Mouse (Mus musculus) liver, embryonic 18 days (tissue): Measurements from ENCODE around the gene Ptgr1. TPM values are rescaled to one million over a fixed set of nuclear protein-coding genes. Genes with fewer than 3 reads are reported as not detected.

Experiments used
- polyA plus RNA-seq: library from polyadenylated mRNA; depleted of rRNA; stranded (reverse); fragments of >200 nt; gene quantifications from 2 replicates; pipeline ENCODE4 v1.2.3, GENCODE M21; 2012; rRNA removed

Gene Ptgr1
- 6.6 and 7.4 TPM in 2 replicates for polyA plus RNA-seq

DNA sequence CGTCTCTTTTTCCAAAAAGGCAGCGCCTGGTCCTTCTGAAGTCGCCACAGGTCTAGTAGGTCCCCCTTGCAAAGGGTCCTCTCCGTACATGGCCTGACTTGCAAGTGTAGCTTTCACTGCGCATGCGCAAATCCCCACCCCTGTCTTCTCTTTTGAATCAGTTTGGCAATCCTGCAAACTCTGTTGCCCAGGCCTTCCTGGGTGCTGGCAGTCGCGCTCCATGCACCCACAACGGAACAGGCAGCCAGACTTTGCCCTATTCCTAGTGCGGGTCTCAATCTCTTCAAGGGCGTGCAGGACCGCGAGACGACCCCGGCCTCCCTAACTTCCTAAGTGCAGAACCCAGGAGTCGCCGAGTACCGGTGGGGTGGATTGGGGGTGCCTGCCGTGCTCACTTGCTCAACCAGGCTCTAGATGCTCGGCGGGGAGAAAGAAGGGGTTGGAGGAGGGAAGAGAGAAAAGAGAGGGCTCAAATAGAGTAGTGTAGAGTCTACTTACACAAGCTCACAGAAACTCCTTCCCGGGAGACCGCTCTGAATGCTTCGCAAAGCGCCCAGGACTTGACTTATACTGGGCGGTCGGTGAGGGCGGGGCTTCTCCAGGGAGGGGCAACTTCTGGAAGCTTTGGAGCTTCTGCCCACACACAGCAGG lies at the start of gene Ptgr1:
Ptgr1 (minus strand) TSS at position 580 of the 651 bp plus-strand sequence.

DNA sequence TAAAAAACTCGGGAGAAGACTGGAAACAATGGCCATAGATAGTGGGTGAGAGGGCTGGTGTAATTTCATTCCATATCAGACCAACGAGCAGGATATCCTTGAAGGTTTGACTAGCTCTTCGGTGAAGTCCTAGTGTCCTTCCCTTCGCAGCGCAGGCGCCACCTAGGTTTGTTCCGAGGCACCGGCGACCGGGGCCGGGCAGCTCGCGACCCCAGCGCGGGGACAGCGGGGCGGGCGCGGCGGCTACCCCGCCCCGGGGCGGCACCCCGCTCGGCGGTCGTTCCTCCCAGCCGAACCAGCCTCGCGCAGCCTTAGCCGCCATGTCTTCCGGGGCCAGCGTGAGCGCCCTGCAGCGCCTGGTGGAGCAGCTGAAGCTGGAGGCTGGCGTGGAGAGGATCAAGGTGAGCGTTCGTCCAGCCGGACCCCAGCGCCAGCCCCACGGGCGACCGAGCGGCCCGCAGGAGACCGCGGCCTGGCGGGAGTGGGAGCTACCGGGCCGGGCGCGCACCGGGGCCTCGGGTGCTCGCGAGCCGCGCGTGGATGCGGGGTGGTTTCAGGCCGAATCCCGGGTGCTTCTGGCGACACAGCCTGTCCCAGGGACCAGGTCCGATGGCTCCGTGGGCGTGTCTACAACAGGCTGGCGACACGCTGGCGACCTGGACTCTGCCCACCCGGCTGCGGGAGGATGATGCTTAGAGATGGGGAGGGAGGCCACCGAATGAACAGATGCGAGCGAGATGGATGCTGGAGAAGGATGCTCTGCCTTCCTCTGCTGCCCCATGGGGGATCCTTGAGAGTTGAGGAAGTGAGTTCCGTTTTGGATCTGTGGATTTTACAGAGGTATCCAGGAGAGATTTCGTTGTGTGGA lies 48.2 kb upstream of the Ptgr1 start, which contains the start of gene Gng10:
Gng10 (plus strand) TSS at position 171 of the 868 bp plus-strand sequence.

DNA sequence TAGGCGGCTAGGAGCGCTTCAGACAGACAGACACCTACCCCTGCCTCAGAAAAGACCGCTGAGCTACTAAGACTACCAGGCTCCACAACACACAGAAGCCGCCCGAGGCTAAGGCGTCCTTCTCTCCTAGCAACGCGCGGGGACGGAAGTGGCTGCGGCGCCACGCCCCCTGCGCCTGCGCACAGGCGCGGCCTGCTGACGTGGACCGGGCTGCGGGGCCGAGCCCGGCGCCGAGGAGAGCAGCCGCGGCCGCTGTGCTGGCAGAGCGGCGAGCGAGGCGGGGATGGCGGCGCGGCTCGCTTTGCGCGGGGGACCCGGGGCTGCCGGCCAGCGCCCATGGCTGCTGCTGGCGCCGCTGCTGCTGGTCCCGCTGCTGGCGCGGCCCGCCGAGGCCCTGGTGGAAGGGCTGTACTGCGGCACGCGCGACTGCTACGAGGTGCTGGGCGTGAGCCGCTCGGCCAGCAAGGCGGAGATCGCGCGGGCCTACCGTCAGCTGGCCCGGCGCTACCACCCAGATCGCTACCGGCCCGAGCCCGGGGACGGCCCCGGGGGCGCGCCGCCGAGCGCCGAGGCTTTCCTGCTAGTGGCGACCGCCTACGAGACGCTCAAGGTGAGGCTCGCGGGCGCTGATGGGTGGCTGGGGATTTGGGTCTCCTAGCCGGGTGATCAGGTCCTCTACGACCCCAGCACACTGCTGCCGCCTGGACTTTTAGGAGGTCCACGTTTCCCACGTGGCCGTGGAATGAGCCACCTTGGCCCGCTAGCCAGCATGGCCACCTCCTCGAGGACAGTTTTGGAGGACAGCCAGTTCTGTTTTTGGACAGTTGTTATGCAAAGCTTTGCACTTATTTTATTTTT lies 16.3 kb upstream of the Ptgr1 start, which contains the start of gene Gm20503:
Gm20503 (plus strand) TSS at position 263 of the 858 bp plus-strand sequence.

DNA sequence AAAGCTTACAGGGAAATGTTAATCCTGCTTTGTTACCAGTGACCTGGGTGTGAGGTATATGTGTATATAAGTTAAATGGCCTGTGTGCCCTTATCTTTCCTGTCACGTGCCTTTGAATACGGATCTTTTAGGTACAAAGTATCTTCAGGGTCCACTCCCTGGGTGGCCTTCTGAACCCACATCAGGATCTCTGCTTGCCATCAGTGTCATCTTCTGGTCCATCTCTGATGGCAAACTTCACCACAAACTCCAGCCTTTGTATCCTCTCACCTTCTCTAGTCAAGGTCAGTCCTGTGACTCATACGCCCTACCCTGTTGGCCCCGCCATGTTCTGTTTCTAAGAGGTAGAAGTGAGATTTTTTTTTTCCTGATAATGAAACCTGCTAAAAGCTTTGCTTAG lies 7.8 kb upstream of the Ptgr1 start, which contains the start of gene Dnajc25:
Dnajc25 (plus strand) TSS at position 301 of the 400 bp plus-strand sequence.

DNA sequence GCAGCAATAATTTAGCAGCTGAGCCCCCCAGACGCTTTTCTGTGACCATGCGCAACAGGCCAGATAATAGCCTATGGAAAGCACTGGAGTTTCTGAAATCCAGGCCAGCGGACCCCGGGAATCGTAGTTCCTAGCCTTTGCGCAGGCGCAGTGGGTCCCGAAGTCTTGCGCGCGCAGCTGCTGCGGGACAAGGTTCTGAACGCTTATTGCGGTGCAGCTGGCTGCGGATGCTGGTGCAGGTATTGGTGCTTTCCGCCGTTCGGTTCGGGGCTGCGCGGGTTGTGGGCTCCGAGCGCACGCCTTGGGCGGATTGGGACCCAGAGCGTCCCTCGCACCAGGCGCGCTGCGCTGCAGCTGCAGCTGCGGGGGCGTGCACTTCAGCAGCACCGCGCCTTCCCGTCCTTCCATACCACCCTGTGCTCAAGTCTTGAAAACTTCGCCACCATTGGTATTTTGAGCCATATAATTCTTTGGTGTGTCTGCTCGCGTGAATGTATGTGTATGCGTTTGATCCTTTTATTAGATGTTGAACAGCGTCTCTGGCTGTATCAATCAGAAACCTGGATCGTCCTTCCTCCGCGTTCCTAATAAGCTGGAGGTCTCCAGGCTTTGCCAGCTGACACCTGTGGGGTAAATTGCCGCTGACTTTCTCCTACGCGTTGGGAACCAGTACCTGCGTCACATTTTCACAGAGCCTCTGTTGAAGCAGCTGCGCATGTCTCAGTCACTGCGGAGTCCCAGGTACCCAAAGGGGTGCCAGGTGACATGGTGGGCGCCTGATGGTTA lies 43.3 kb downstream of the Ptgr1 start, which contains the start of gene Zkscan16:
Zkscan16 (plus strand) TSS at position 209 of the 786 bp plus-strand sequence.

Other genes with a start within 250 kb of the Ptgr1 start
- 0.03 TPM in 1 of 2 replicates, not detected in the other for gene Olfr267, start 199.4 kb downstream of the Ptgr1 start, polyA plus RNA-seq
- 8.6 TPM in 2 replicates for gene Ecpas, start 74.4 kb downstream of the Ptgr1 start, polyA plus RNA-seq
- gene Zkscan16, start 43.5 kb downstream of the Ptgr1 start, polyA plus RNA-seq = 0.07 and 0.13 TPM in 2 replicates
- 3.5 and 3.6 TPM in 2 replicates for gene Dnajc25, start 7.9 kb upstream of the Ptgr1 start, polyA plus RNA-seq
- not detected in 2 replicates for gene Gm20503, start 16.1 kb upstream of the Ptgr1 start, polyA plus RNA-seq
- 10.5 and 11.0 TPM in 2 replicates for gene Gng10, start 48.0 kb upstream of the Ptgr1 start, polyA plus RNA-seq
- not detected in 2 replicates for gene AI481877, start 151.9 kb upstream of the Ptgr1 start, polyA plus RNA-seq
- 17.9 and 18.1 TPM in 2 replicates for gene Ugcg, start 202.1 kb upstream of the Ptgr1 start, polyA plus RNA-seq